Mouse (Mus musculus) fat pad, adult 2 months (tissue): ENCODE results near the gene Fnip1.
A peak's percentile ranks its signal among the peaks of the same experiment; 100 is the strongest.
"Not testable (repeated sequence)": the region's sequence is repeated elsewhere in the genome, so short reads cannot be mapped to it uniquely, and the experiment has no call there.

Experiments
- DNase-seq: peaks from one replicate; pipeline ENCODE4 v3.0.0-alpha.2; 2011; ENCODE audit warnings: low read depth, low spot score; ENCODE audit errors: extremely low read depth

The Fnip1 gene

DNA sequence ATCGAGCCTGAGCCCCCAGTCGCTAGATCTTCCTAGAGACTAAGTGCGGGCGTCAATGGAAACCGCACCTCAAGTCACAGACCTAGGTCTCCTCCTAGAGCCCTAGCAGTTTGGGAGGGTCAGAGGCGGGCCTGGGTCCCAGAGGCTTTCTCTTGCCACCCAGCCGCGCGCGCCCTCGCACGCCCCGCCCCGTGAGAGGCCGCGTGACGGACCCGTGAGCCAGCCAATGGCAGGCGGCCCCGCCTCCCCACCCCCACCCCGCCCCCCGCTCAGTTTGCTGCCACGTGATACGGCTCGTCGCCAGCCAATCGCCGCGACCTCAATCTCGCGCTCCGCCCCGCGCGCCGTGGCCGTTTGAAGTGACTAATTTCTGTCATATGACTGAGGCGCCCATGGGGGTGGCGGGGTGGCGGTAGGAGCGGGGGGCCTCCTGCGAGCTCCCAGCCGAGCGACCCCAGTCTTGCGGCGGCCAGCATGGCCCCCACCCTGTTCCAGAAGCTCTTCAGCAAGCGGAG, at the start of gene Fnip1:
Gene Fnip1 (plus strand): TSS at position 377 of the 515 bp plus-strand sequence.
- DNase-seq = peak; percentile 18

DNA sequence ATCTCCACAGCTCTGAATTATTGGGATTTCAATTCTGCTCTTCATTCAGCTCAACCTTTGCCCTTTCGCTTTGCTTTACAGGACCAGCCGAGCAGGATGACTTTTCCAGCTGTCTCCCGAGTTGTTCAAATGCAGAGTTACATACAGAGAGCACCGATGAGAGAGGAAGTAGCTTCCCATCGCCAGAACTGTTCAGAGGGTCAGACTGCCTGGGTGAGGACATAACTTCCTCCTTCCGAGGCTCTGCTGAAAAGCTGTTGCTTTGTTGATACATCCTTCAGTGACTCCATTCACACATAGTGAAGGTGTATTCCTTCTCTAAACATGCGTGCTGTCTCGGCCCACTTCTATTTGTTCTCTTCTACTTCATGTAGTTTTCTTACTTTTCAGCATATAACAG, 47.6 kb upstream of the Fnip1 start:
- DNase-seq = no peak

DNA sequence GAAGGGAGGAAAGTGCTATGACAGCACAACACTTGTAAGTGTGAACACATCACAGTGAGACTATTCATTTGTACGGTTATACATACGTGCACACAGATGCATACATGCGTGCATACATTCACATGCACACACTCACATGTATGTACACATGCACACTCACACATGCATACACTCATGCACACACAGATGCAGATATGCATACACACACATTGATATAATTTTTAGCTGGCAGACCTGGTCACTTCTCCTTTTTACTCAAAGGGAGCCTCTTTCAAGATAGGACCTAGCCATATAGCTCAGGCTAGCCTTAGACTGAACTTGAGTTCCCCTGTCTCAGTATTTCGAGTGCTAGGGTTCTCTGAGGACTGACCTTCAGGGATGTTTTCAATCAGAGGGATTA, 46.7 kb upstream of the Fnip1 start:
- DNase-seq = no peak

DNA sequence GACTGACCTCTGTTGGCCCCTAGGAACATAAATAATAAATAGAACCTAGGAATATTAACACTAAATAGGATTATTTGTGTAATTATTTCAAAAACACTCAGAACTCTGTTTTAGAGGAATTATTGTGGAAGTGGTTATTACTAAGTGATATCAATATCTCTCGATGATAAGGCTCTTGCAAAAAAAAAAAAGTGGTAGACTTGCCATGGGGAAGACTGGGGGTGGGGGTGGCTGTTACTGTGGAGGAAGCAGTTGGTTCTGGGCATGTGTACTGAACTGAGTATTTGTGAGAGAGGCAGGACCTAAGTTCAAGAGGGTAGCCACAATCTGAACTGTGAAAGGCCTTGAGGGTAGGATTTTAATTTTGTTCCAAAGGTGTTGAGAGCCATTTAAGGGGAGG, 41.3 kb upstream of the Fnip1 start:
- no peak for DNase-seq

- no peak for DNase-seq
These were observed 39.9 kb upstream of the Fnip1 start for GRCm38 (mm10) chr11:54398058-54398457.

- not testable (repeated sequence) for DNase-seq
These were observed 37.2 kb upstream of the Fnip1 start for GRCm38 (mm10) chr11:54400803-54401202.

DNA sequence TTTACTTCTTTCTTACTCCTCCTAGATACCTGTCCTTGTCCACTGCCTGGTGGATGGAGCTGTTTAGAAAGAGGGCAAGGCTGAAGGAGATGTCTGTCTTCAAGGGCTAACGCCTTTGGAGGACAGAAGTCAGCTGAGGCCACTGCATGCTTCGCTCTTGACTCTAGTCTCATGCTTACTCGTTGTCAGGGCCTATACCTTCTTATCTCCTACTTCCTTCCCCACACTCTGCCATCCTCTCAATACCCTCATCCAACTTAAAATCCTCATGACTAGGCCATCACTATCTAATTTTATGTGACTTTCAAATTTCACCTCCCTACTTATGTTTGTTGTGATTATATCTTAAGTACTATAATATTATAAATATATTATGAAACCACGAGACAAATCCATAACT, 33.1 kb upstream of the Fnip1 start:
- DNase-seq = no peak

DNA sequence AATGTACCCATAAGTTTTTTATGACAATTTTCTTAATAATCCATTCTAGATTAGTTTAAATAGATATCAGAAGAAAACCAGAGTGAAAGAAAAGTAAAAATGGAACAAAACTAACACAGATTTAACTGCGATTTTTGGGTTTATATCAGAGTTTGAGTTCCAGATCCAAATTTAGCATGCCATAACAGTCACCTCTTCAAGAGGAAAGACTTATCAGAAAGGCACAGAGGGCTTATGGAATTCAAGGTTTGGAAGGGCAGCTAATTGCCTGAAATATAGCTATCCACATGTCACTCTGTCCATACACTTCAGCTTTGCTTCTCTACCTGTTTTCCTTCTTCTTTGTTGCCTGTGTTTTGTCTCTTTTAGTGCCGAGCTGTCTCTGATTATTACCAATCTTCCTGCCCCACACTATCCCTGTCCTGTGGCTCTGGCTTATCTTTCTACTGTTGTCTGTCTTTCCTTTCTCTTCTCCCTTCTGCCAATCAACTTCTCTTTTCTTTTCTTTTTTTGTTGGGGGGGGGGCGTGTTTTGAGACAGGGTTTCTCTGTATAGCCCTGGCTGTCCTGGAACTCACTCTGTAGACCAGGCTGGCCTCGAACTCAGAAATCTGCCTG, 31.0 kb upstream of the Fnip1 start:
- no peak for DNase-seq

DNA sequence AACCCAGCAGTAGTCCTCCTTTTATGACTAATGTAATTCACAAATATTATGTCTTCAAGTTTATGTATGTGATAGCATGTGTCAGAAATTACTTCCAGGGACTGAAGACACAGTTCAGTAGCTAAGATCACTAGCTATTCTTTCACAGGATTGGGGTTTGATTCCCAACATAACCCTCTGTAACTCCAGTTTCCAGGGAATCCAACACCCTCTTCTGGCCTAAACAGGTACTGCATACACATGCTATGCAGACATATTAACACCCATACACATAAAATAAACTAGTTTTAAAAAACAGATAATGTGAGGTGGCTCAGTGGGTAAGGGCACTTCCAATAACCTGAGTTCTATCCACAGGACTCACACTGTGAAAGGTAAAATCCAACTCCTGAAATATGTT, 27.4 kb upstream of the Fnip1 start:
- no peak for DNase-seq

DNA sequence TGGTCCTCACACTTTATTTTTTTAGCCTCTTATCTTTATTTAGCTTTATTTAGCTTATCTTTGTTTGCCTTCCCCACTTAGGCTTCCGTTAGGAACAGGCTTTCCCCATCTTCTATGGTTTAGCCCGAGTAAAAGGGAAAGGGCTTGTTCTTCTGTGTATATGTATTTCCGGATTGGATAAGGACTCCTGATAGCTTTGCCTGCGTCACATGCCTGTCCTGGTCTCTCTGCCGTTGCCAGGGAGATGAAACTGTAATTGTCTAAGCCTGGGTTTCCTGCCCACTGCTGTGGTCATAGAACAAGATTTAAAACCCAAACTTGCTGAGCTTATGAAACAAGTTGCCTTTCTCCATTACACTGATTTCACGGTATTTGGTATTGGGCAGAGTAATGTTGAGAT, 25.0 kb upstream of the Fnip1 start:
- DNase-seq = no peak

GRCm38 (mm10) chr11:54423007-54423406, 15.0 kb upstream of the Fnip1 start:
- DNase-seq = no peak

DNA sequence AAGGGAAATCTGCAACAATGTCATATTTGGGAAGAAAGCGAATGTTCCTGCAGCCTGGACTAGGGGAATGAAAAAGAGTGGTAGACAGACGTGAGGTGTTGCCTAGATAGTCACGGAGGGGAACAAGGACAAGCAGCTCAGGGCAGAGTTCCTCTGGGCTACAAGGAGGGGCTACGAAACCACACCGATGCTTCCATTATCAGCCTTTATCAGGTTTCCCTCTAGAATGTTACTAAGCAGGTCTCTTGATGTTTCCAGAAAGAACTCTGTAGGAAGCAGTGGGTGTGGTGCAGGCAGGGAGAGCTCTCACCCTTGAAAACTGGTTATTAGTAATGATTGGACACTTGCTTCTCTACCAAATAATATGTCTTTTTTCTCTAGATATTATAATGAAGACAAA, 11.7 kb upstream of the Fnip1 start:
- no peak for DNase-seq

DNA sequence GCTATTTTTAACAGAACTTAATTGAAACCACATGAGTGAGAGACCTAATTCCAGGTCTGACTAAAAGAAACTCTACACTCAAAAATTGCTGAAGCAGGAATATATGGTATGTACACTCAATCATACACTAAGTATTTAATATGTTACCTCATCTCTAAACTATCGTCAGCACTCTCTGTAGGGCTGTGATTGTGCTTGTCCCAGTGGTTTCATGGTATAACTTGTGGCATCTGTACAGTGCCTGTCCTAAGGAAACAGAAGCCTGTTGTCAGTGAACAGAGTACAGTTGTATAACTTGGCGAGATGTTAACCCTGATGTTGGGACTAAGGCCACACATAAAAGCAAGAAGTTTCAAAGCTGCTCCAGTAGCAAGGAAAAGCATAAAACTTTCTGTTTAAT, 10.9 kb upstream of the Fnip1 start:
- no peak for DNase-seq

DNA sequence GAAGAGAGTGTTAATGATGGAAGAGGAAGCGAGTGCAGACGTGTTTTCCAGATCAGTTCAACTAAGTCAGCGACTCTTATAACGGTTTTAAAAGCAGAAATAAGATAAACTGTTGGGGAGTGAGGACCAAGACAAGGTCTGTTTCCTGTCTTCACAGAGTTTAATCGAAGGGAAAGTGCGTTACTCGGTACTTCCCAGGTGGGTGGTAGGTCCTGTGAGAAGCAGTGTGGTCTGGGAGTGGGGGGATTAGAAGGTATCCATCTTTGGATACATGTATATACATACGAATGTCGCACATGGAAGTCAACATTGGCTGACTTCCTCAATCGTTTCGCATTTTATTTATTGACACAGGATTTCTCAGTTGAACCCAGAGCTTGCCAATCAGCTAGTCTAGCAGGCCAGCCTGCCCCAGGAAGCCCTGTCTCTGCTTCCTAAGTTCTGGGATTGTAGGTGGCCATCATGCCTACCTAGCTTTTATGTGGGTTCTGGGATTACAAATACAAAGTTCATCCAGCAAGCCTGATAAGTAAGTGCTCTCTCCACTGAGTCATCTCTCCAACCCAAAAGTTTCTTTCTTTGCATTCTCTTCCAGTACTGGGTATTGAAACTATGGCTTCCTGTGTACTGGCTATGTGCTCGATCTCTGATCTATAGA, 10.2 kb upstream of the Fnip1 start:
- no peak for DNase-seq

DNA sequence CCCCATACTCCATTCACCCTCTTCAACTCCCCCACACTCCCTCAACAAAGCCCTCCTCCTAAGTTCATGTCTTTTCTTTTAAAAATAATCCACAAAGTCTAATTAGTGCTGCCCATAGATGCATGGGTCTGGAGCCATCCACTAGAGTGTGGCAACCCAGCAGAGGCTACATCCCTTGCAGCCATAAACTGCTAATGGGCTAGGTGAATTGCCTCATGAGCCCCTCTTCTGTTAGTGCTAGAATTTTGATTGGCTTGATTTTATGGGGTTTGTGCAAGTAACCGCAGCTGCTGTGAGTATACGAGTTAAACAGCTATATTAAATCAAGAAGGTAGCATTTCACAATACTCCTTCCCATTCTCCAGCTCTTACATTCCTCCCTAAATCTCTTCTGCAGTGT, 8.8 kb upstream of the Fnip1 start:
- no peak for DNase-seq

DNA sequence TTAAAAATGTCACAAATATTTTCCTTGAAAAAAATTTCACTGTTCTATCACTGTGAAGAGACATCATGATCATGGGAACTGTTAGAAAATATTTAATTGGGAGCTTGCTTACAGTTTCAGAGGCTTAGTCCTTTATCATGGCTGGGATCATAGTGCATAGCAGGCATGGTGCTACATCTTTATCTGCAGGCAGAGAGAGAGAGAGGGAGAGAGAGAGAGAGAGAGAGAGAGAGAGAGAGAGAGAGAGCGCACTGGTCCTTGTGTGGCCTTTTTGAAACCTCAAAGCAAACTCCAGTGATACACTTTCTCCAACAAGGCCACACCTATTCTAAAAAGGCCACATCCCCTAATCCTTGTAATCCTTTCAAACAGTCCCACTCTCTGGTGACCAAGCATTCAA, 2.2 kb upstream of the Fnip1 start:
- DNase-seq = no peak

DNA sequence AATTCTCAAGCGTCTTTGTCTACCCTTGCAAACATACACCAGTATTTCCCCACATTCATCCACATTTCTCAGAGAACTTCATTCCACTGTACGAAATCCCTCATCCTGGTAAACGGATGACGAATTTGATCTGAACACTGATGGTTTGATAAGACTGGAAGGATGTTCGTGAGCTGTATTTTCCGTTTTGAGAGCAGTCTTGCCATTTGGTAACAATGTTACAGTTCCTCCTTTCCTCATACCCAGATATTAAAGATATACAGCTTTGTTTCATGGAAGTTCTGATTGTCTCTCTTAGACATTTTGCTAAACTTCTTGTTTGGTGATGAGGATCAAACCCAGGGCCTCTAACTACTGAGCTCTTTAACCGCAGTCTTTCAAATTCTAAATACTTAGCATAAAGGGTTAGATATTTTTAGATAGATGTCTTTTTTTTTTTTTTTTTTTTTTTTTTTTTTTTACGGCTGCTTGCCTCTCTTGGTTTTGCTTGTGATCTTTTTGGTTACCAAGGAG, 633 bp upstream of the Fnip1 start:
- DNase-seq = no peak

DNA sequence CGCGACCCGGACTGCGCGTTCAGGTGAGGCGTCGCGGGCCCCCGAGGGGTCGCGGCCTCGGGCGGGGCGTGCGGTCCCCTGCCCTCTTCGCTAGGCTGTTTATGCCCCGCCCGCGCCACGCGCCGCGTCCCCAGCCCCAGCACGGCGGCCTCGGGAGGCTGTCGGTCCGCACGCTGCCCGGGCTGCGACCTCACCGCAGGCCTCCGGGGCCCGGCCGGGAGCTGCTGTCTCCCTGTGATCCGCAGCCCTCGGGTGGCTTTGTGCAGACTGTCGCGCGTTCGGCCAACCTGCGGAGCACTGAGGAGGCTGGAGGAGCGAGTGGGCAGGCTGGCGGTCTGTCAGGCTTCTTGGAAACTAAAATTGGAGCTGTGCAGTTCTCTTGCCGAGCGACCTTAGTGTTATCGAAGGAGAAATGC, 375 bp downstream of the Fnip1 start:
- DNase-seq = no peak

- no peak for DNase-seq
These were observed 1.1 kb downstream of the Fnip1 start for GRCm38 (mm10) chr11:54438991-54439690.

DNA sequence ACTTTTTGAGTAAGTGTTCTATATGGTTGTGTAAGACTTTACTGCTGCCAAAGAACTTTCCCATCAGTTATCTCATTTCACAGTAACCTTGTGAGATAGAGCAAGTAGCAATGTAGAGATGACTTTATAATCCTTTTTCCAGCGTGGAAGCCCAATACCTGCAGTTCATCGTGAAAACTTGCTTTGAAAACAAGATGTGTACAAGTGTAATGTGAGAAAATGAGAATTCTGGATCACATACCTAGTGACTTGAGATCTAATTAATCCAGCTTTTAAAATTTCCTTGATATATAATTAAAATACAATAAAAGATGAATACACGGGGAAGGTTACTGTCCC, 1.7 kb downstream of the Fnip1 start:
- no peak for DNase-seq

DNA sequence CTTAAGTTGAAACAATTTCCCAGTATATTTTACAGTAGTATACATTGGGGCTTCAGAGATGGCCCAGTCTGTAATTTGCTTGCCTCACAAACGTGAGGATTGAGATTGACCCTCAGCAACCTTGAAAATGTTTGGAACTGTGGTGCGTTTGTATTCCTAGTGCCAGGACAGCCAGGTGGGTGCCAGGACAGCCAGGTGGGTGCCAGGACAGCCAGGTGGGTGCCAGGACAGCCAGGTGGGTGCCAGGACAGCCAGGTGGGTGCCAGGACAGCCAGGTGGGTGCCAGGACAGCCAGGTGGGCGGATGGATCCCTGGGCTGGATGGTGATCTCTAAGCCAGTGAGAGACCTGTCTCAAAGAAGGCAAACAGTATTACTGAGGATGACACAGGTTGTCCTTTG, 12.8 kb downstream of the Fnip1 start:
- not testable (repeated sequence) for DNase-seq

- DNase-seq = no peak
These were observed 16.5 kb downstream of the Fnip1 start for GRCm38 (mm10) chr11:54454516-54454915.
